Mouse (Mus musculus) heart, postnatal 10 days (tissue): ENCODE data around the gene Stxbp6. TPM values are rescaled to one million over a fixed set of nuclear protein-coding genes. Genes with fewer than 3 reads are reported as not detected.
A peak's percentile ranks its signal among the peaks of the same experiment; 100 is the strongest.
"Not testable (repeated sequence)": the region's sequence is repeated elsewhere in the genome, so short reads cannot be mapped to it uniquely, and the experiment has no call there.

Experiments used
- DNase-seq, 2 experiments: peaks; one replicate each; pipeline ENCODE4 v3.0.0; 2021
- intact Hi-C: fragments of 180-260 bp; cut with DNase I; formaldehyde crosslinking; loops from one replicate; pipeline ENCODE4 v1.15.1; 2025
- total RNA-seq, 2 experiments: library from RNA; stranded (reverse); gene quantifications; 2 replicates each; pipeline ENCODE4 v1.2.3; 2021

Stxbp6 gene
- total RNA-seq = 10 to 100 TPM in 1 of 2 experiments, 1 to 10 TPM in 1; 9.6 to 12.9 TPM

GRCm38 (mm10) chr12:45074611-45075342, at the start of gene Stxbp6:
TSS of gene Stxbp6 (minus strand) at chr12:45074709.
- DNase-seq = peak; percentile 80 to 83
- intact Hi-C loops = loop anchor here (5.0 kb wide), 3 partner anchors 62 to 127 kb away; no protein-coding TSS in a partner anchor

GRCm38 (mm10) chr12:45102954-45103353, 28.4 kb upstream of the Stxbp6 start:
- DNase-seq, intact Hi-C loops: not testable (repeated sequence)

- intact Hi-C loops = no loop called here
- DNase-seq = no peak
These were observed 19.2 kb upstream of the Stxbp6 start for GRCm38 (mm10) chr12:45093732-45094131.

- intact Hi-C loops = no loop called here
These were observed 17.9 kb upstream of the Stxbp6 start for GRCm38 (mm10) chr12:45092444-45092843.

GRCm38 (mm10) chr12:45083145-45083475, 8.6 kb upstream of the Stxbp6 start:
- intact Hi-C loops = no loop called here
- no peak for DNase-seq

More at GRCm38 (mm10) chr12:45092444-45092843, 17.9 kb upstream of the Stxbp6 start:
- no peak for DNase-seq

- intact Hi-C loops = no loop called here
These were observed 8.1 kb upstream of the Stxbp6 start for GRCm38 (mm10) chr12:45082379-45083144.

GRCm38 (mm10) chr12:45081617-45082016, 7.1 kb upstream of the Stxbp6 start:
- DNase-seq = no peak
- intact Hi-C loops = no loop called here

More at GRCm38 (mm10) chr12:45082379-45083144, 8.1 kb upstream of the Stxbp6 start:
- DNase-seq = no peak

GRCm38 (mm10) chr12:45080753-45081122, 6.2 kb upstream of the Stxbp6 start:
- no peak for DNase-seq
- intact Hi-C loops = no loop called here

GRCm38 (mm10) chr12:45080036-45080752, 5.7 kb upstream of the Stxbp6 start:
- DNase-seq = no peak

GRCm38 (mm10) chr12:45075631-45076030, 1.1 kb upstream of the Stxbp6 start:
- DNase-seq = no peak
- intact Hi-C loops = no loop called here

More at GRCm38 (mm10) chr12:45080036-45080752, 5.7 kb upstream of the Stxbp6 start:
- intact Hi-C loops = no loop called here

- intact Hi-C loops = loop anchor here (5.0 kb wide), 3 partner anchors 62 to 127 kb away; no protein-coding TSS in a partner anchor
- peak; percentile 84 to 87 for DNase-seq
These were observed 387 bp downstream of the Stxbp6 start for GRCm38 (mm10) chr12:45074042-45074601.

- intact Hi-C loops = loop anchor here (2.0 to 5.0 kb wide), 4 partner anchors 61 to 225 kb away; no protein-coding TSS in a partner anchor
- DNase-seq = peak in 1 of 2 experiments; percentile 37
These were observed 1.0 kb downstream of the Stxbp6 start for GRCm38 (mm10) chr12:45073331-45074041.

GRCm38 (mm10) chr12:45072185-45072584, 2.3 kb downstream of the Stxbp6 start:
- no peak for DNase-seq
- intact Hi-C loops = loop anchor here (2.0 to 5.0 kb wide), 4 partner anchors 60 to 223 kb away; no protein-coding TSS in a partner anchor

GRCm38 (mm10) chr12:45070186-45070585, 4.3 kb downstream of the Stxbp6 start:
- DNase-seq = no peak
- intact Hi-C loops = loop anchor here (5.0 kb wide), 3 partner anchors 58 to 123 kb away; no protein-coding TSS in a partner anchor

- intact Hi-C loops = no loop called here
- DNase-seq = no peak
These were observed 6.3 kb downstream of the Stxbp6 start for GRCm38 (mm10) chr12:45068145-45068754.

GRCm38 (mm10) chr12:45067686-45068085, 6.8 kb downstream of the Stxbp6 start:
- intact Hi-C loops = no loop called here
- no peak for DNase-seq

- peak in 1 of 2 experiments; percentile 33 for DNase-seq
- intact Hi-C loops = no loop called here
These were observed 7.3 kb downstream of the Stxbp6 start for GRCm38 (mm10) chr12:45067047-45067685.

- peak; percentile 71 to 73 for DNase-seq
- intact Hi-C loops = no loop called here
These were observed 10.9 kb downstream of the Stxbp6 start for GRCm38 (mm10) chr12:45063606-45064005.

GRCm38 (mm10) chr12:45061336-45061735, 13.2 kb downstream of the Stxbp6 start:
- DNase-seq = no peak
- intact Hi-C loops = no loop called here
